In genomic region chr14:121054062-121054461, GRCm38 (mm10) we compare ENCODE assay signal across 12 mouse cellular contexts. TPM values are rescaled to one million over a fixed set of nuclear protein-coding genes. Genes with fewer than 3 reads are reported as not detected.
DNase-seq lines count a peak whose midpoint lies in the region; ATAC-seq lines count a peak whose summit lies in the region.
"Had no signal": no experiment of that assay in that cellular context is flagged by ENCODE, and none has a peak within 500 bp of the region (broad histone marks: within the 10 kb centered on the region; RNA-seq: fewer than 3 reads in every experiment).

No protein-coding gene starts in this region.

- H3K27me3 ChIP-seq in embryonic facial prominence, embryonic 11.5 days (ENCODE audit: control insufficient read depth, insufficient read depth, low read length) = no peaks in the 10 kb centered on the region
- H3K27me3 ChIP-seq in embryonic facial prominence, embryonic 10.5 days (replicated peaks; ENCODE audit: low read depth, poor library complexity, severe bottlenecking) = no peaks in the 10 kb centered on the region
- no peaks in the 10 kb centered on the region for H3K27me3 ChIP-seq in kidney, embryonic 14.5 days (ENCODE audit: control insufficient read depth, insufficient read depth, low read length)
- no peaks in the 10 kb centered on the region for H3K27me3 ChIP-seq in neural tube, embryonic 13.5 days
- H3K27me3 ChIP-seq: heart, embryonic 12.5 days had no signal

- H3K4me1 ChIP-seq in embryonic facial prominence, embryonic 11.5 days (ENCODE audit: control insufficient read depth, insufficient read depth, low read length) = peaks cover 19% of the 10 kb centered on the region
- H3K4me1 ChIP-seq in embryonic facial prominence, embryonic 10.5 days = peaks cover 91% of the 10 kb centered on the region
- H3K4me1 ChIP-seq in kidney, embryonic 14.5 days (ENCODE audit: control insufficient read depth, insufficient read depth, low read length) = peaks cover 48% of the 10 kb centered on the region
- peaks cover 29% of the 10 kb centered on the region for H3K4me1 ChIP-seq in neural tube, embryonic 13.5 days (replicated peaks)

- no peak overlapping the region for H3K4me3 ChIP-seq in embryonic facial prominence, embryonic 11.5 days (ENCODE audit: low read depth, low read length)
- H3K4me3 ChIP-seq in embryonic facial prominence, embryonic 10.5 days = no peak overlapping the region; the same call in 1 of the 2 replicates
- no peak overlapping the region for H3K4me3 ChIP-seq in kidney, embryonic 14.5 days (ENCODE audit: low read length)
- no peak overlapping the region for H3K4me3 ChIP-seq in neural tube, embryonic 13.5 days
- H3K4me3 ChIP-seq: erythroblast, embryonic 14.5 days; heart, embryonic 12.5 days had no signal

- no peak overlapping the region for H3K9ac ChIP-seq in embryonic facial prominence, embryonic 11.5 days (replicated peaks; ENCODE audit: low read length)
- 0 out of 2 replicates have a peak overlapping the region, but pooled peaks have one; percentile 8 for H3K9ac ChIP-seq in kidney, embryonic 14.5 days (ENCODE audit: low read depth, low read length)
- no peak overlapping the region for H3K9ac ChIP-seq in neural tube, embryonic 13.5 days
- H3K9ac ChIP-seq: heart, embryonic 12.5 days had no signal

- H3K27ac ChIP-seq in embryonic facial prominence, embryonic 11.5 days (replicated peaks; ENCODE audit: low read depth, low read length) = no peak overlapping the region
- H3K27ac ChIP-seq in embryonic facial prominence, embryonic 10.5 days (replicated peaks) = no peak overlapping the region
- H3K27ac ChIP-seq in kidney, embryonic 14.5 days (ENCODE audit: low read depth, low read length) = peak overlapping the region; percentile 83; the same call in 1 of the 2 replicates
- H3K27ac ChIP-seq in neural tube, embryonic 13.5 days (replicated peaks) = peak overlapping the region; percentile 19; the same call in 1 of the 2 replicates

- no peaks in the 10 kb centered on the region for H3K36me3 ChIP-seq in embryonic facial prominence, embryonic 11.5 days (replicated peaks; ENCODE audit: control insufficient read depth, insufficient read depth, low read depth, low read length)
- H3K36me3 ChIP-seq in embryonic facial prominence, embryonic 10.5 days (replicated peaks) = peaks cover 18% of the 10 kb centered on the region
- H3K36me3 ChIP-seq in kidney, embryonic 14.5 days (ENCODE audit: control insufficient read depth, insufficient read depth, low read length) = peaks cover 3% of the 10 kb centered on the region; the same call in 1 of the 2 replicates
- H3K36me3 ChIP-seq in neural tube, embryonic 13.5 days = no peaks in the 10 kb centered on the region
- H3K36me3 ChIP-seq: heart, embryonic 12.5 days had no signal

- H3K9me3 ChIP-seq in embryonic facial prominence, embryonic 11.5 days (replicated peaks; ENCODE audit: control insufficient read depth, low read length) = no peaks in the 10 kb centered on the region
- no peaks in the 10 kb centered on the region for H3K9me3 ChIP-seq in embryonic facial prominence, embryonic 10.5 days
- no peaks in the 10 kb centered on the region for H3K9me3 ChIP-seq in kidney, embryonic 14.5 days (ENCODE audit: control insufficient read depth, low read length)
- H3K9me3 ChIP-seq in neural tube, embryonic 13.5 days = no peaks in the 10 kb centered on the region
- H3K9me3 ChIP-seq: heart, embryonic 12.5 days had no signal

- peak; percentile 43 for DNase-seq in embryonic facial prominence, embryonic 11.5 days (ENCODE audit: low spot score)
- DNase-seq in embryonic facial prominence, embryonic 10.5 days (ENCODE audit: low spot score) = no peak
- DNase-seq in kidney, adult 9 months = no peak
- no peak for DNase-seq in neural tube, embryonic 10.5 days (ENCODE audit: extremely low spot score, low spot score)
- DNase-seq: cerebellum, adult 9-10 months; right cerebral cortex, postnatal 4 days had no signal

- no peak for ATAC-seq in embryonic facial prominence, embryonic 11.5 days (replicated peaks; ENCODE audit: insufficient number of reproducible peaks, low FRiP score, low TSS enrichment, low read depth)
- ATAC-seq in kidney, embryonic 14.5 days (ENCODE audit: low FRiP score, low TSS enrichment) = no peak
- no peak for ATAC-seq in neural tube, embryonic 13.5 days (ENCODE audit: low read depth)
- ATAC-seq in frontal cortex, adult (ENCODE audit: low TSS enrichment) = no peak
- no peak for ATAC-seq in megakaryocyte, adult 5-6 weeks (ENCODE audit: poor library complexity, severe bottlenecking)

- H3K4me2 ChIP-seq in embryonic facial prominence, embryonic 11.5 days (ENCODE audit: low read depth, low read length) = no peak overlapping the region
- H3K4me2 ChIP-seq in kidney, embryonic 14.5 days (replicated peaks; ENCODE audit: low read depth, low read length) = no peak overlapping the region
- H3K4me2 ChIP-seq in neural tube, embryonic 13.5 days = no peak overlapping the region

- 48% methylated on average over 5 of the region's 5 CpGs for WGBS in embryonic facial prominence, embryonic 11.5 days
- 57% methylated on average over 5 of the region's 5 CpGs for WGBS in embryonic facial prominence, embryonic 10.5 days
- 59% methylated on average over 5 of the region's 5 CpGs for WGBS in kidney, embryonic 14.5 days
- WGBS in neural tube, embryonic 13.5 days = 70% methylated on average over 5 of the region's 5 CpGs

RNA-seq across cellular contexts. Expression of gene Farp1, which starts 19.1 kb away (rescaled TPM):
- 40.8 and 42.8 TPM in 2 replicates for polyA plus RNA-seq in embryonic facial prominence, embryonic 11.5 days (2014; fragmentation: Nextera tagmentation; extraction: Ambion mirVana)
- 35.8 and 41.7 TPM in 2 replicates for polyA plus RNA-seq in embryonic facial prominence, embryonic 10.5 days (2016; fragmentation: Nextera tagmentation; extraction: Ambion mirVana)
- 32.1 and 43.3 TPM in 2 replicates for polyA plus RNA-seq in kidney, embryonic 14.5 days (2014; fragmentation: Nextera tagmentation; extraction: Ambion mirVana)
- polyA plus RNA-seq in neural tube, embryonic 13.5 days (2015; fragmentation: Nextera tagmentation; extraction: Ambion mirVana) = 21.0 and 21.2 TPM in 2 replicates
- total RNA-seq in megakaryocyte, adult 5-6 weeks (2015) = 0.33 and 0.75 TPM in 2 replicates
- 0.37 and 1.8 TPM in 2 replicates for total RNA-seq in megakaryocyte, adult 5-6 weeks (2017)
- polyA plus RNA-seq: erythroblast, embryonic 14.5 days had no signal

Comparison
In these comparisons a context has a peak if more than half of its experiments do, and no peak if none do; other contexts are left out.
1. H3K27ac ChIP-seq: peak in kidney, embryonic 14.5 days (single experiment) and neural tube, embryonic 13.5 days (single experiment); none in embryonic facial prominence, embryonic 11.5 days (single experiment) and embryonic facial prominence, embryonic 10.5 days (single experiment).